Mouse (Mus musculus) liver, adult 2 months (tissue): Measurements from ENCODE around the gene Serpina3f.

Experiments
- CTCF ChIP-seq: fragments of 200-500 bp; IDR thresholded peaks from 2 replicates; pipeline ENCODE4 v1.5.1; 2011; ENCODE audit warnings: low read depth, low read length, control low read depth
- POLR2A ChIP-seq: fragments of 200-500 bp; IDR thresholded peaks from 2 replicates; pipeline ENCODE4 v1.6.1; 2011; ENCODE audit warnings: low read length, control low read depth; ENCODE audit not compliant: insufficient read depth; ENCODE audit errors: extremely low read depth

GRCm38 (mm10) chr12:104186041-104186581, 28.2 kb upstream of the Serpina3f start:
- TF ChIP-seq POLR2A (no peak), CTCF (no peak)
